Mouse (Mus musculus) liver, adult 2 months (tissue): ENCODE measurements around the gene Colca2. TPM values are rescaled to one million over a fixed set of nuclear protein-coding genes. Genes with fewer than 3 reads are reported as not detected.
A peak's percentile ranks its signal among the peaks of the same experiment; 100 is the strongest.

Source experiments
- DNase-seq: peaks from one replicate; pipeline ENCODE4 v3.0.0-alpha.2; 2011; ENCODE audit warnings: low read depth, low spot score; ENCODE audit errors: extremely low read depth
- H3K27ac ChIP-seq: fragments of 200-500 bp; replicated peaks from 2 replicates; pipeline ENCODE4 v1.5.1; 2012; ENCODE audit warnings: low read depth, mild to moderate bottlenecking, control low read depth, inconsistent platforms, low read length; ENCODE audit not compliant: insufficient read depth
- H3K27me3 ChIP-seq: fragments of 200-500 bp; 2 replicates; pipeline ENCODE4 v1.6.1; 2012; ENCODE audit warnings: mild to moderate bottlenecking, moderate library complexity, low read length, inconsistent platforms; ENCODE audit not compliant: control insufficient read depth, insufficient read depth
- H3K36me3 ChIP-seq: fragments of 200-500 bp; 2 replicates; pipeline ENCODE4 v1.6.1; 2012; ENCODE audit warnings: low read length, inconsistent platforms; ENCODE audit not compliant: control insufficient read depth, insufficient read depth
- H3K4me1 ChIP-seq: fragments of 200-500 bp; 2 replicates; pipeline ENCODE4 v1.6.1; 2011; ENCODE audit warnings: low read length; ENCODE audit not compliant: control insufficient read depth, insufficient read depth
- H3K4me3 ChIP-seq: fragments of 200-500 bp; 2 replicates; pipeline ENCODE4 v1.5.1; 2011; ENCODE audit warnings: low read depth, mild to moderate bottlenecking, control low read depth, low read length, moderate library complexity; ENCODE audit not compliant: insufficient read depth
- H3K79me2 ChIP-seq: fragments of 200-500 bp; 2 replicates; pipeline ENCODE4 v1.6.1; 2012; ENCODE audit warnings: inconsistent platforms, mild to moderate bottlenecking, low read length, moderate library complexity; ENCODE audit not compliant: control insufficient read depth, insufficient read depth
- H3K9ac ChIP-seq: fragments of 200-500 bp; 2 replicates; pipeline ENCODE4 v1.6.1; 2012; ENCODE audit warnings: low read depth, mild to moderate bottlenecking, control low read depth, inconsistent platforms, low read length
- CTCF ChIP-seq: fragments of 200-500 bp; IDR thresholded peaks from 2 replicates; pipeline ENCODE4 v1.5.1; 2011; ENCODE audit warnings: low read depth, low read length, control low read depth
- POLR2A ChIP-seq: fragments of 200-500 bp; IDR thresholded peaks from 2 replicates; pipeline ENCODE4 v1.6.1; 2011; ENCODE audit warnings: low read length, control low read depth; ENCODE audit not compliant: insufficient read depth; ENCODE audit errors: extremely low read depth
- WGBS: fragments of 180-500 bp; shearing (Covaris S2); methylation state at CpG from one replicate; pipeline ENCODE4 v1.1.7; 2018; 5-methylcytosine and 5-hydroxymethylcytosine counted together
- polyA plus RNA-seq: library from polyadenylated mRNA; depleted of rRNA; stranded (reverse); fragments of >200 nt; gene quantifications from 2 replicates; pipeline ENCODE4 v1.2.3, GENCODE M21; 2012
- total RNA-seq: library from RNA; depleted of rRNA; stranded (reverse); fragments of >200 nt; gene quantifications from 2 replicates; pipeline ENCODE4 v1.2.3, GENCODE M21; 2014

Gene Colca2
- total and polyA plus RNA-seq, 2 experiments: 0.09 to 0.45 TPM

GRCm38 (mm10) chr9:51258426-51258825 lies 19.9 kb downstream of the Colca2 start:
- H3K79me2 ChIP-seq: no peaks in the 10 kb centered on the region
- no peak for DNase-seq
- TF ChIP-seq POLR2A: no peak
- TF ChIP-seq CTCF: no peak
- H3K4me3 ChIP-seq: no peak overlapping the region
- H3K27ac ChIP-seq: no peak overlapping the region
- H3K9ac ChIP-seq: no peak overlapping the region
- H3K27me3 ChIP-seq: no peaks in the 10 kb centered on the region
- whole genome bisulfite sequencing: 90% methylated on average over 5 of the region's 5 CpGs
- H3K36me3 ChIP-seq: no peaks in the 10 kb centered on the region
- peaks cover 2% of the 10 kb centered on the region; the same call in 1 of the 2 replicates for H3K4me1 ChIP-seq

GRCm38 (mm10) chr9:51256780-51257502 lies 21.4 kb downstream of the Colca2 start:
- TF ChIP-seq CTCF: no peak
- no peak for TF ChIP-seq POLR2A
- H3K4me1 ChIP-seq: peaks cover 2% of the 10 kb centered on the region; the same call in 1 of the 2 replicates
- 69% methylated on average over 4 of the region's 4 CpGs for WGBS
- H3K36me3 ChIP-seq: no peaks in the 10 kb centered on the region
- no peaks in the 10 kb centered on the region for H3K27me3 ChIP-seq
- peak; percentile 76 for DNase-seq
- no peak overlapping the region for H3K9ac ChIP-seq
- H3K79me2 ChIP-seq: no peaks in the 10 kb centered on the region
- H3K4me3 ChIP-seq: no peak overlapping the region
- H3K27ac ChIP-seq: no peak overlapping the region

GRCm38 (mm10) chr9:51238741-51239385 lies 39.5 kb downstream of the Colca2 start:
- TF ChIP-seq CTCF (no peak), POLR2A (no peak)
- no peak for DNase-seq
- 64% methylated on average over 12 of the region's 12 CpGs for WGBS
- H3K4me3 ChIP-seq: no peak overlapping the region
- no peaks in the 10 kb centered on the region for H3K4me1 ChIP-seq
- no peak overlapping the region for H3K9ac ChIP-seq
- no peaks in the 10 kb centered on the region for H3K36me3 ChIP-seq
- H3K79me2 ChIP-seq: no peaks in the 10 kb centered on the region
- no peaks in the 10 kb centered on the region for H3K27me3 ChIP-seq
- H3K27ac ChIP-seq: no peak overlapping the region

DNA sequence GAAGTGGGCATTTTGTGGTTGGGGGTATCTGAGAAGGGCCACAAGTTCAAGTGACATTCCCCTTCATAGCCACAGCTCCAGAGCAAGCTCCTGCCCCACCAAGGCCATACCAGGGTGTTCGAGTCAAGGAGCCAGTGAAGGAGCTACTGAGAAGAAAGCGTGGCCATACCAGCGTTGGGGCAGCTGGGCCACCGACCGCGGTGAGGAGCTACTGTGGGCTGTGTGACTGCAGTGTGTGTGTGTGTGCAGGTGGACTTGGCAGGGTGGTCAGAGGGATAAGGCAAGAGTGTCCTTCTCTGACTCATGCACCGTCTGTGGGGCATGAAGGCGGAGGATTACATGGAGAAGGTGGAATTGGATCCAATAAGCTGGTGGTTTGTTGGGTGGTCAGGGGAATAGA lies 46.2 kb downstream of the Colca2 start:
- no peaks in the 10 kb centered on the region for H3K36me3 ChIP-seq
- H3K9ac ChIP-seq: no peak overlapping the region
- no peaks in the 10 kb centered on the region for H3K27me3 ChIP-seq
- no peak for DNase-seq
- H3K27ac ChIP-seq: no peak overlapping the region
- H3K4me1 ChIP-seq: peaks cover 4% of the 10 kb centered on the region
- no peaks in the 10 kb centered on the region for H3K79me2 ChIP-seq
- TF ChIP-seq CTCF (no peak), POLR2A (no peak)
- H3K4me3 ChIP-seq: no peak overlapping the region
- WGBS: 96% methylated on average over 8 of the region's 8 CpGs

DNA sequence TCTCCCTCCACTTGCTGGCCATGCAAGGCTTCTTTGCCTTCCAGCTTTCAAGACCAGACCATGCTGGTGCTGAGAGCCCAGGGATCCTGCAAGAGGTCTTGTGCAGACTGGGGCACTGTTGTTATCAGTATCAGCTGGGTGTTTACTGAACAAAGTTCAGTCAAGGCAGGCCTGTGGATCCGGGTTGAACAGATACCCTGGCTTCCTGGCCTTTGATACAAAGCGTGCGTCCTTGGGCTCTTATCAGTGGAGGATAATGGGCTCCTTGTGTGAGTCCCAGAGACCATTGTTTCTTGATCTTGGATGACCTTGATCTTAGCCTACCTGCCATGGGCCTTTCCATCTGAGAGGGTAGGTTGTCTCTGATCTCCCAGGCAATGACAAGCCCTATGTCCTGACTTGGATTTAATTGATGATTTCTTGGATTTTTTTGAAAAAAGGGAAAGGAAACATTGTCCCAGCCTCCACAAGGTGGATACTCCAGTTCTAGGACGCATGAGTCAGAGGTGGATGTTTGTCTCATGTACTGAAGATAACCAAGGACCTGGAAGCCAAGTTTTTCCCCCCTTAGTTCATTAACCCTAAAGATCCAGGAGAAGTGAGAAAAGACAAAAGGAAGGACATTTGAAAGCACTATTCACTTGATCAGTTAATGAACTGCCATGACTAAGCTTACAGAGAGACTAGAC lies 47.5 kb downstream of the Colca2 start:
- TF ChIP-seq CTCF: no peak
- TF ChIP-seq POLR2A: no peak
- Histone ChIP-seq H3K4me1 (peaks cover 4% of the 10 kb centered on the region), H3K27ac (no peak overlapping the region), H3K9ac (no peak overlapping the region), H3K27me3 (no peaks in the 10 kb centered on the region), H3K4me3 (no peak overlapping the region), H3K79me2 (no peaks in the 10 kb centered on the region), H3K36me3 (no peaks in the 10 kb centered on the region)
- peak; percentile 14 for DNase-seq
- WGBS: 13% methylated on average over 4 of the region's 4 CpGs
